Mouse (Mus musculus): Measurements from ENCODE around the gene Gm49396. TPM values are rescaled to one million over a fixed set of nuclear protein-coding genes. Genes with fewer than 3 reads are reported as not detected.
A peak's percentile ranks its signal among the peaks of the same experiment; 100 is the strongest.

Gm49396 gene
- polyA plus RNA-seq, 1 experiment from 2014 or later = 17.0 TPM

- H3K27me3 ChIP-seq = no peaks in the 10 kb centered on the region
- peaks cover 41% of the 10 kb centered on the region for H3K4me1 ChIP-seq
- peaks cover 40% of the 10 kb centered on the region for H3K36me3 ChIP-seq
- H3K27ac ChIP-seq = 0 out of 2 replicates have a peak overlapping the region, but pooled peaks have one; percentile 99
- H3K9ac ChIP-seq = 0 out of 2 replicates have a peak overlapping the region, but pooled peaks have one; percentile 56
- ATAC-seq (replicated peaks; ENCODE audit: low FRiP score) = no peak
- peak overlapping the region; percentile 85 for H3K4me2 ChIP-seq
- peak overlapping the region; percentile 66 for H3K4me3 ChIP-seq (replicated peaks)
- H3K9me3 ChIP-seq (replicated peaks) = no peaks in the 10 kb centered on the region
- 80% methylated on average over 22 of the region's 22 CpGs for WGBS
These were observed 9.1 kb upstream of the Gm49396 start for GRCm38 (mm10) chr7:30553810-30554584.

- Histone ChIP-seq H3K27ac (no peak overlapping the region), H3K4me1 (peaks cover 46% of the 10 kb centered on the region), H3K4me2 (no peak overlapping the region), H3K27me3 (no peaks in the 10 kb centered on the region), H3K4me3 (replicated peaks) (no peak overlapping the region), H3K9ac (no peak overlapping the region), H3K9me3 (replicated peaks) (no peaks in the 10 kb centered on the region), H3K36me3 (peaks cover 44% of the 10 kb centered on the region)
- WGBS = 94% methylated on average over 18 of the region's 18 CpGs
- no peak for ATAC-seq (replicated peaks; ENCODE audit: low FRiP score)
These were observed 6.1 kb upstream of the Gm49396 start for GRCm38 (mm10) chr7:30556894-30557536.

- no peak for ATAC-seq (replicated peaks; ENCODE audit: low FRiP score)
- Histone ChIP-seq H3K27ac (no peak overlapping the region), H3K27me3 (no peaks in the 10 kb centered on the region), H3K36me3 (peaks cover 44% of the 10 kb centered on the region), H3K4me2 (peak overlapping the region; percentile 92), H3K9ac (peak overlapping the region; percentile 81; the same call in 1 of the 2 replicates), H3K9me3 (replicated peaks) (no peaks in the 10 kb centered on the region), H3K4me1 (peaks cover 44% of the 10 kb centered on the region), H3K4me3 (replicated peaks) (peak overlapping the region; percentile 71)
- 82% methylated on average over 13 of the region's 13 CpGs for WGBS
These were observed 5.1 kb upstream of the Gm49396 start for GRCm38 (mm10) chr7:30557901-30558514.

GRCm38 (mm10) chr7:30558656-30559442 is 4.3 kb upstream of the Gm49396 start:
- peaks cover 44% of the 10 kb centered on the region for H3K36me3 ChIP-seq
- peak overlapping the region; percentile 75 for H3K27ac ChIP-seq
- H3K4me1 ChIP-seq = peaks cover 39% of the 10 kb centered on the region
- H3K4me3 ChIP-seq (replicated peaks) = peak overlapping the region; percentile 71
- 13% methylated on average over 12 of the region's 12 CpGs for WGBS
- peak overlapping the region; percentile 92 for H3K4me2 ChIP-seq
- no peak for ATAC-seq (replicated peaks; ENCODE audit: low FRiP score)
- H3K9me3 ChIP-seq (replicated peaks) = no peaks in the 10 kb centered on the region
- H3K9ac ChIP-seq = peak overlapping the region; percentile 81
- no peaks in the 10 kb centered on the region for H3K27me3 ChIP-seq

GRCm38 (mm10) chr7:30559443-30559954 is 3.6 kb upstream of the Gm49396 start, which contains the start of gene Lin37:
TSS of gene Lin37 (minus strand) at chr7:30559838.
- H3K4me2 ChIP-seq = peak within 1 kb of the TSS; percentile 92
- no peaks in the 10 kb centered on the region for H3K9me3 ChIP-seq (replicated peaks)
- whole genome bisulfite sequencing = under 1% methylated on average over 20 of the region's 20 CpGs
- peak within 1 kb of the TSS; percentile 75 for H3K27ac ChIP-seq
- ATAC-seq (replicated peaks; ENCODE audit: low FRiP score) = peak; percentile 87
- H3K9ac ChIP-seq = peak within 1 kb of the TSS; percentile 81
- H3K4me3 ChIP-seq (replicated peaks) = peak within 1 kb of the TSS; percentile 71
- no peaks in the 10 kb centered on the region for H3K27me3 ChIP-seq
- H3K4me1 ChIP-seq = peaks cover 42% of the 10 kb centered on the region
- peaks cover 39% of the 10 kb centered on the region for H3K36me3 ChIP-seq

- Histone ChIP-seq H3K27ac (peak overlapping the region; percentile 71; the same call in 1 of the 2 replicates), H3K9ac (0 out of 2 replicates have a peak overlapping the region, but pooled peaks have one; percentile 14), H3K4me2 (peak overlapping the region; percentile 92), H3K4me1 (peaks cover 44% of the 10 kb centered on the region), H3K4me3 (replicated peaks) (peak overlapping the region; percentile 71; the same call in 1 of the 2 replicates), H3K36me3 (peaks cover 39% of the 10 kb centered on the region), H3K27me3 (no peaks in the 10 kb centered on the region), H3K9me3 (replicated peaks) (no peaks in the 10 kb centered on the region)
- ATAC-seq (replicated peaks; ENCODE audit: low FRiP score) = no peak
- WGBS = 58% methylated on average over 2 of the region's 2 CpGs
These were observed 2.8 kb upstream of the Gm49396 start for GRCm38 (mm10) chr7:30560296-30560695.

- peak overlapping the region; percentile 97 for H3K27ac ChIP-seq
- H3K4me3 ChIP-seq (replicated peaks) = peak overlapping the region; percentile 80
- WGBS = under 1% methylated on average over 27 of the region's 27 CpGs
- H3K36me3 ChIP-seq = peaks cover 39% of the 10 kb centered on the region
- H3K4me2 ChIP-seq = peak overlapping the region; percentile 79
- no peaks in the 10 kb centered on the region for H3K9me3 ChIP-seq (replicated peaks)
- no peaks in the 10 kb centered on the region for H3K27me3 ChIP-seq
- peaks cover 44% of the 10 kb centered on the region for H3K4me1 ChIP-seq
- no peak for ATAC-seq (replicated peaks; ENCODE audit: low FRiP score)
- H3K9ac ChIP-seq = peak overlapping the region; percentile 73
These were observed 523 bp upstream of the Gm49396 start for GRCm38 (mm10) chr7:30562526-30563116.

- H3K9me3 ChIP-seq (replicated peaks) = no peaks in the 10 kb centered on the region
- H3K4me1 ChIP-seq = peaks cover 31% of the 10 kb centered on the region
- peaks cover 48% of the 10 kb centered on the region for H3K36me3 ChIP-seq
- WGBS = 17% methylated on average over 6 of the region's 6 CpGs
- peak overlapping the region; percentile 80 for H3K4me3 ChIP-seq (replicated peaks)
- ATAC-seq (replicated peaks; ENCODE audit: low FRiP score) = no peak
- peak overlapping the region; percentile 73 for H3K9ac ChIP-seq
- peak overlapping the region; percentile 97 for H3K27ac ChIP-seq
- H3K27me3 ChIP-seq = no peaks in the 10 kb centered on the region
- peak overlapping the region; percentile 79 for H3K4me2 ChIP-seq
These were observed 749 bp downstream of the Gm49396 start for GRCm38 (mm10) chr7:30563906-30564280.

- H3K4me2 ChIP-seq = peak within 1 kb of the TSS; percentile 79; the same call in 1 of the 2 replicates
- H3K27ac ChIP-seq = 0 out of 2 replicates have a peak within 1 kb of the TSS, but pooled peaks have one; percentile 97
- H3K9me3 ChIP-seq (replicated peaks) = no peaks in the 10 kb centered on the region
- peak within 1 kb of the TSS; percentile 80 for H3K4me3 ChIP-seq (replicated peaks)
- ATAC-seq (replicated peaks; ENCODE audit: low FRiP score) = no peak
- H3K9ac ChIP-seq = peak within 1 kb of the TSS; percentile 73; the same call in 1 of the 2 replicates
- 90% methylated on average over 12 of the region's 12 CpGs for WGBS
- no peaks in the 10 kb centered on the region for H3K27me3 ChIP-seq
- peaks cover 25% of the 10 kb centered on the region for H3K4me1 ChIP-seq
- peaks cover 59% of the 10 kb centered on the region for H3K36me3 ChIP-seq
These were observed 1.9 kb downstream of the Gm49396 start, which contains the start of gene Igflr1 for GRCm38 (mm10) chr7:30564970-30565571. TSS of gene Igflr1 (plus strand) at chr7:30565427.

- WGBS = 75% methylated on average over 9 of the region's 9 CpGs
- H3K4me1 ChIP-seq = peaks cover 22% of the 10 kb centered on the region
These were observed 2.9 kb downstream of the Gm49396 start for GRCm38 (mm10) chr7:30566033-30566432.

More at GRCm38 (mm10) chr7:30566033-30566432, 2.9 kb downstream of the Gm49396 start:
- Histone ChIP-seq H3K4me2 (no peak overlapping the region), H3K9me3 (replicated peaks) (no peaks in the 10 kb centered on the region), H3K27ac (no peak overlapping the region), H3K4me3 (replicated peaks) (no peak overlapping the region), H3K9ac (no peak overlapping the region), H3K36me3 (peaks cover 69% of the 10 kb centered on the region), H3K27me3 (no peaks in the 10 kb centered on the region)
- no peak for ATAC-seq (replicated peaks; ENCODE audit: low FRiP score)
